Mouse (Mus musculus) ES-Bruce4 (cell line): ENCODE results near the gene Myo6. TPM values are rescaled to one million over a fixed set of nuclear protein-coding genes. Genes with fewer than 3 reads are reported as not detected.

Experiments used
- H3K27ac ChIP-seq: 2 replicates; pipeline ENCODE4 v1.5.1; 2012; ENCODE audit warnings: low read length, inconsistent platforms; ENCODE audit not compliant: insufficient read depth
- H3K27me3 ChIP-seq: 2 replicates; pipeline ENCODE4 v1.6.1; 2012; ENCODE audit warnings: mild to moderate bottlenecking, low read length, inconsistent platforms; ENCODE audit not compliant: control insufficient read depth, poor library complexity, insufficient read depth, severe bottlenecking
- H3K36me3 ChIP-seq: 2 replicates; pipeline ENCODE4 v1.6.1; 2012; ENCODE audit warnings: inconsistent platforms, mild to moderate bottlenecking, low read length, moderate library complexity; ENCODE audit not compliant: control insufficient read depth, poor library complexity, insufficient read depth, severe bottlenecking
- H3K4me1 ChIP-seq: one replicate; pipeline ENCODE4 v1.8.1; 2011; ENCODE audit warnings: low read length; ENCODE audit not compliant: control insufficient read depth, insufficient read depth
- H3K4me3 ChIP-seq: 2 replicates; pipeline ENCODE4 v1.5.1; 2011; ENCODE audit warnings: low read depth, mild to moderate bottlenecking, low read length
- H3K9ac ChIP-seq: 2 replicates; pipeline ENCODE4 v1.6.1; 2012; ENCODE audit warnings: low read depth, mild to moderate bottlenecking, inconsistent platforms; ENCODE audit not compliant: poor library complexity, severe bottlenecking
- H3K9me3 ChIP-seq: replicated peaks from 2 replicates; pipeline ENCODE4 v1.6.1; 2012; ENCODE audit warnings: mild to moderate bottlenecking, low read length, inconsistent platforms; ENCODE audit not compliant: control insufficient read depth, poor library complexity, insufficient read depth, severe bottlenecking
- CTCF ChIP-seq: IDR thresholded peaks from one replicate; pipeline ENCODE4 v1.8.1; 2011; ENCODE audit warnings: low read depth, low read length
- EP300 ChIP-seq: IDR thresholded peaks from 2 replicates; pipeline ENCODE4 v1.6.1; 2011; ENCODE audit warnings: low read depth, low read length; ENCODE audit not compliant: insufficient read depth
- POLR2A ChIP-seq: IDR thresholded peaks from one replicate; pipeline ENCODE4 v1.8.1; 2011; ENCODE audit warnings: low read length; ENCODE audit not compliant: insufficient read depth
- polyA plus RNA-seq: library from polyadenylated mRNA; stranded (reverse); fragments of >200 nt; gene quantifications from 2 replicates; pipeline ENCODE4 v1.2.4, GENCODE M21; 2011; ENCODE audit warnings: low read depth; ENCODE audit not compliant: missing spikeins, insufficient read depth, insufficient read length

Gene Myo6
- polyA plus RNA-seq, 1 experiment = 20.0 TPM

- TF ChIP-seq POLR2A = no peak
- no peak for TF ChIP-seq EP300
- TF ChIP-seq CTCF = no peak
- Histone ChIP-seq H3K27ac (no peak overlapping the region), H3K4me3 (no peak overlapping the region)
These were observed 21.9 kb downstream of the Myo6 start for GRCm38 (mm10) chr9:80186693-80187092.

GRCm38 (mm10) chr9:80188324-80188893 lies 23.6 kb downstream of the Myo6 start:
- Histone ChIP-seq H3K4me3 (no peak overlapping the region), H3K9ac (no peak overlapping the region), H3K4me1 (no peaks in the 10 kb centered on the region), H3K36me3 (no peaks in the 10 kb centered on the region), H3K27me3 (no peaks in the 10 kb centered on the region), H3K27ac (no peak overlapping the region), H3K9me3 (no peaks in the 10 kb centered on the region)
- TF ChIP-seq POLR2A (no peak), EP300 (no peak), CTCF (no peak)

More at GRCm38 (mm10) chr9:80186693-80187092, 21.9 kb downstream of the Myo6 start:
- H3K9ac ChIP-seq = no peak overlapping the region
- H3K9me3 ChIP-seq = no peaks in the 10 kb centered on the region
- H3K27me3 ChIP-seq = no peaks in the 10 kb centered on the region
- no peaks in the 10 kb centered on the region for H3K4me1 ChIP-seq
- no peaks in the 10 kb centered on the region for H3K36me3 ChIP-seq

GRCm38 (mm10) chr9:80191240-80191639 lies 26.4 kb downstream of the Myo6 start:
- Histone ChIP-seq H3K4me3 (no peak overlapping the region), H3K9ac (no peak overlapping the region), H3K4me1 (no peaks in the 10 kb centered on the region), H3K9me3 (no peaks in the 10 kb centered on the region), H3K27me3 (no peaks in the 10 kb centered on the region), H3K27ac (no peak overlapping the region), H3K36me3 (no peaks in the 10 kb centered on the region)
- TF ChIP-seq POLR2A (no peak), EP300 (no peak)

GRCm38 (mm10) chr9:80192324-80192723 lies 27.5 kb downstream of the Myo6 start:
- no peak overlapping the region for H3K9ac ChIP-seq
- H3K4me3 ChIP-seq = no peak overlapping the region
- no peaks in the 10 kb centered on the region for H3K27me3 ChIP-seq
- H3K36me3 ChIP-seq = no peaks in the 10 kb centered on the region
- H3K9me3 ChIP-seq = no peaks in the 10 kb centered on the region
- TF ChIP-seq CTCF = no peak
- no peak for TF ChIP-seq EP300
- no peak for TF ChIP-seq POLR2A
- H3K4me1 ChIP-seq = no peaks in the 10 kb centered on the region
- no peak overlapping the region for H3K27ac ChIP-seq

GRCm38 (mm10) chr9:80194446-80194845 lies 29.6 kb downstream of the Myo6 start:
- no peaks in the 10 kb centered on the region for H3K9me3 ChIP-seq
- H3K36me3 ChIP-seq = no peaks in the 10 kb centered on the region
- no peak overlapping the region for H3K27ac ChIP-seq
- no peaks in the 10 kb centered on the region for H3K4me1 ChIP-seq
- H3K4me3 ChIP-seq = no peak overlapping the region
- TF ChIP-seq CTCF (no peak), EP300 (no peak), POLR2A (no peak)
- H3K27me3 ChIP-seq = no peaks in the 10 kb centered on the region
- H3K9ac ChIP-seq = no peak overlapping the region

- Histone ChIP-seq H3K4me1 (no peaks in the 10 kb centered on the region), H3K9me3 (no peaks in the 10 kb centered on the region), H3K27ac (no peak overlapping the region), H3K27me3 (no peaks in the 10 kb centered on the region), H3K9ac (no peak overlapping the region), H3K4me3 (no peak overlapping the region), H3K36me3 (no peaks in the 10 kb centered on the region)
- TF ChIP-seq CTCF (no peak), POLR2A (no peak), EP300 (no peak)
These were observed 31.3 kb downstream of the Myo6 start for GRCm38 (mm10) chr9:80196161-80196560.
